Mouse (Mus musculus): ENCODE measurements around the gene Wdr59. TPM values are rescaled to one million over a fixed set of nuclear protein-coding genes. Genes with fewer than 3 reads are reported as not detected.

Wdr59 gene
- total and polyA plus RNA-seq, 3 experiments, result 3.3 to 10.5 (median 6.7) TPM

DNA sequence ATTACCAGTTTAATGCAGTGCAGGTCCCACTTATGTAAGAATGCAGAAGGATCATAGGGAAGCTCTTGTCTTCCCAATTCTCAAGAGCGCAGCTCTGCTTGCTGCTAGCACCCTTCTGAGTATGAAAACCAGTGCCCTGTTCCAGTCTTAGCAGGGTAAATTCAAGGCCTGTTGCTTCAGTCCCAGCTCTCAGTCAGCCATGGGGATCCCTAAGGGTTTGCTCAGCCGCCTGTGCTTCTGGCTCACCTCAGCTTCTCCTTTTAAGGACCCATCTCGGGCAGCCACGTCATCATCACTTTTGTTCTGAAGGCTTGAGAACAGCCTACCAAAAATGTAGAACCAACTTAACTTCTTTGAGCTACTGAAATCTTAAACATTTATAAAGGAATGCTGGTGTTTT lies 39.9 kb upstream of the Wdr59 start:
- no peaks in the 10 kb centered on the region for H3K27me3 ChIP-seq (ENCODE audit: insufficient read depth, low read length)
- TF ChIP-seq POLR2AphosphoS5 (IDR thresholded peaks at IDR 0.05; ENCODE audit: insufficient replicate concordance, low read depth, low read length) (no peak), CTCF (IDR thresholded peaks at IDR 0.05; ENCODE audit: low read depth, low read length) (no peak), TAL1 (conservative IDR thresholded peaks at IDR 0.05; ENCODE audit: low read depth, low read length) (no peak), GATA1 (IDR thresholded peaks at IDR 0.05; ENCODE audit: borderline replicate concordance, low read length) (no peak), GATA2 (IDR thresholded peaks at IDR 0.05; ENCODE audit: borderline replicate concordance, low read depth, low read length) (no peak)
- H3K36me3 ChIP-seq (replicated peaks), result peaks cover 21% of the 10 kb centered on the region
- H3K9me3 ChIP-seq (replicated peaks), result no peaks in the 10 kb centered on the region
- DNase-seq (ENCODE audit: low spot score) (no peak), ATAC-seq (ENCODE audit: extremely low read depth, insufficient number of reproducible peaks, low FRiP score, poor library complexity, severe bottlenecking) (no peak)
- peaks cover 50% of the 10 kb centered on the region for H3K4me1 ChIP-seq (ENCODE audit: insufficient read depth, low read depth, low read length)
- no peak overlapping the region for H3K4me3 ChIP-seq (ENCODE audit: low read depth, low read length)

GRCm38 (mm10) chr8:111551511-111552130 lies 29.7 kb upstream of the Wdr59 start:
- no peaks in the 10 kb centered on the region for H3K27me3 ChIP-seq (ENCODE audit: insufficient read depth, low read length)
- no peaks in the 10 kb centered on the region for H3K9me3 ChIP-seq (replicated peaks)
- ATAC-seq (ENCODE audit: extremely low read depth, insufficient number of reproducible peaks, low FRiP score, poor library complexity, severe bottlenecking) (no peak), DNase-seq (ENCODE audit: low spot score) (no peak)
- H3K4me1 ChIP-seq (ENCODE audit: insufficient read depth, low read depth, low read length), result peaks cover 33% of the 10 kb centered on the region
- TF ChIP-seq TAL1 (conservative IDR thresholded peaks at IDR 0.05; ENCODE audit: low read depth, low read length), result no peak
- TF ChIP-seq POLR2AphosphoS5 (IDR thresholded peaks at IDR 0.05; ENCODE audit: insufficient replicate concordance, low read depth, low read length), result no peak
- no peak for TF ChIP-seq CTCF (IDR thresholded peaks at IDR 0.05; ENCODE audit: low read depth, low read length)
- TF ChIP-seq GATA1 (IDR thresholded peaks at IDR 0.05; ENCODE audit: borderline replicate concordance, low read length), result no peak
- TF ChIP-seq GATA2 (IDR thresholded peaks at IDR 0.05; ENCODE audit: borderline replicate concordance, low read depth, low read length), result no peak
- peaks cover 44% of the 10 kb centered on the region for H3K36me3 ChIP-seq (replicated peaks)
- H3K4me3 ChIP-seq (ENCODE audit: low read depth, low read length), result no peak overlapping the region

- peak; percentile 48; the same call in 1 of the 2 replicates for ATAC-seq (ENCODE audit: extremely low read depth, insufficient number of reproducible peaks, low FRiP score, poor library complexity, severe bottlenecking)
- TF ChIP-seq TAL1 (conservative IDR thresholded peaks at IDR 0.05; ENCODE audit: low read depth, low read length) (peak; percentile 76), GATA2 (IDR thresholded peaks at IDR 0.05; ENCODE audit: borderline replicate concordance, low read depth, low read length) (no peak)
Measured at GRCm38 (mm10) chr8:111550002-111550870, 28.3 kb upstream of the Wdr59 start.

DNA sequence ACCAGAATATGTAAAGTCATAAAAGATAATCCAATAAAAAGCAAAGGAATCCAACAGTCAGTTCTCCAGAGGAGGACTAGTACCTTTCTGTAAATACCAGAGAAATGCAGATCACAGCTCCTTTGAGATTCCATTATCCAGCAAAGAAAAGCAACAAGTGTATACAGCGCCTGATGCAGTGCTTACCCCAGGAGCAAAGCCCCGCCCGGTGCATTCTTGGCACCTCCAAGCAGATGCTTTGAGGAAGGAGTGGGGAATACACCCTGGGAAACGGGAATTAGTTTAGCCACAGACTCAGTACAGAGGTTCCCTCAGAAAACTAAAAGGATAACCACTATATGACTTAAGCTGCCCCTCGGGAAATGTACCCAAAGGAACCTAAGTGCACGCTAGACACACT lies 26.3 kb upstream of the Wdr59 start:
- H3K9me3 ChIP-seq (replicated peaks), result 0 out of 2 replicates have a peak, but pooled peaks cover 3% of the 10 kb centered on the region
- H3K4me1 ChIP-seq (ENCODE audit: insufficient read depth, low read depth, low read length), result peaks cover 49% of the 10 kb centered on the region
- H3K4me3 ChIP-seq (ENCODE audit: low read depth, low read length), result no peak overlapping the region
- no peak for DNase-seq (ENCODE audit: low spot score)
- TF ChIP-seq GATA1 (IDR thresholded peaks at IDR 0.05; ENCODE audit: borderline replicate concordance, low read length), result no peak
- no peak for TF ChIP-seq POLR2AphosphoS5 (IDR thresholded peaks at IDR 0.05; ENCODE audit: insufficient replicate concordance, low read depth, low read length)
- TF ChIP-seq CTCF (IDR thresholded peaks at IDR 0.05; ENCODE audit: low read depth, low read length), result no peak
- TF ChIP-seq TAL1 (conservative IDR thresholded peaks at IDR 0.05; ENCODE audit: low read depth, low read length), result no peak
- TF ChIP-seq GATA2 (IDR thresholded peaks at IDR 0.05; ENCODE audit: borderline replicate concordance, low read depth, low read length), result no peak
- H3K36me3 ChIP-seq (replicated peaks), result peaks cover 47% of the 10 kb centered on the region
- ATAC-seq (ENCODE audit: extremely low read depth, insufficient number of reproducible peaks, low FRiP score, poor library complexity, severe bottlenecking), result no peak
- H3K27me3 ChIP-seq (ENCODE audit: insufficient read depth, low read length), result no peaks in the 10 kb centered on the region

More at GRCm38 (mm10) chr8:111550002-111550870, 28.3 kb upstream of the Wdr59 start:
- no peaks in the 10 kb centered on the region for H3K9me3 ChIP-seq (replicated peaks)
- H3K27me3 ChIP-seq (ENCODE audit: insufficient read depth, low read length), result no peaks in the 10 kb centered on the region
- H3K4me1 ChIP-seq (ENCODE audit: insufficient read depth, low read depth, low read length), result peaks cover 38% of the 10 kb centered on the region
- peaks cover 39% of the 10 kb centered on the region for H3K36me3 ChIP-seq (replicated peaks)
- DNase-seq (ENCODE audit: low spot score), result no peak
- no peak overlapping the region for H3K4me3 ChIP-seq (ENCODE audit: low read depth, low read length)

DNA sequence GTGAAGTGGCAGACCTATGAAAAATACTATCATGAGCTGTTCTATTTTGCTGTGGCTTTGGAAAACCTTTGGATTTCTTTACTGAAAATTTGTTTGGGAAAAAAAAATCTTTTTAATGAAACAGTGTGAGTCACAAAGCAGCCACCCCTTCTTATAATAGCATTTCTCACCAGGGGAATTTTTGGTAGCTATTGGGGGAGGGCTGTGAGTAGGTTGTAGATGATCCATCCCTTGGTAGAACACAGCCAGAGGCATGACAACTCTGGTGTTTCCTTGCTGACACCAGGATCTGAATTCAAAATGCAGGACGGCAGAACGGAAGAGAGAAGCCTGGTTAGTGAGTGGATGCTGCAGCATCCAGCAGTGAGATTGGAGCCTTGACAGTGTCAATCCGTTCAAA lies 25.3 kb upstream of the Wdr59 start:
- DNase-seq (ENCODE audit: low spot score), result no peak
- Histone ChIP-seq H3K4me3 (ENCODE audit: low read depth, low read length) (no peak overlapping the region), H3K36me3 (replicated peaks) (peaks cover 49% of the 10 kb centered on the region), H3K4me1 (ENCODE audit: insufficient read depth, low read depth, low read length) (peaks cover 51% of the 10 kb centered on the region), H3K27me3 (ENCODE audit: insufficient read depth, low read length) (no peaks in the 10 kb centered on the region), H3K9me3 (replicated peaks) (0 out of 2 replicates have a peak, but pooled peaks cover 3% of the 10 kb centered on the region)
- TF ChIP-seq GATA2 (IDR thresholded peaks at IDR 0.05; ENCODE audit: borderline replicate concordance, low read depth, low read length), result no peak
- no peak for TF ChIP-seq POLR2AphosphoS5 (IDR thresholded peaks at IDR 0.05; ENCODE audit: insufficient replicate concordance, low read depth, low read length)
- TF ChIP-seq GATA1 (IDR thresholded peaks at IDR 0.05; ENCODE audit: borderline replicate concordance, low read length), result no peak
- TF ChIP-seq CTCF (IDR thresholded peaks at IDR 0.05; ENCODE audit: low read depth, low read length), result no peak
- TF ChIP-seq TAL1 (conservative IDR thresholded peaks at IDR 0.05; ENCODE audit: low read depth, low read length), result no peak
- no peak for ATAC-seq (ENCODE audit: extremely low read depth, insufficient number of reproducible peaks, low FRiP score, poor library complexity, severe bottlenecking)

DNA sequence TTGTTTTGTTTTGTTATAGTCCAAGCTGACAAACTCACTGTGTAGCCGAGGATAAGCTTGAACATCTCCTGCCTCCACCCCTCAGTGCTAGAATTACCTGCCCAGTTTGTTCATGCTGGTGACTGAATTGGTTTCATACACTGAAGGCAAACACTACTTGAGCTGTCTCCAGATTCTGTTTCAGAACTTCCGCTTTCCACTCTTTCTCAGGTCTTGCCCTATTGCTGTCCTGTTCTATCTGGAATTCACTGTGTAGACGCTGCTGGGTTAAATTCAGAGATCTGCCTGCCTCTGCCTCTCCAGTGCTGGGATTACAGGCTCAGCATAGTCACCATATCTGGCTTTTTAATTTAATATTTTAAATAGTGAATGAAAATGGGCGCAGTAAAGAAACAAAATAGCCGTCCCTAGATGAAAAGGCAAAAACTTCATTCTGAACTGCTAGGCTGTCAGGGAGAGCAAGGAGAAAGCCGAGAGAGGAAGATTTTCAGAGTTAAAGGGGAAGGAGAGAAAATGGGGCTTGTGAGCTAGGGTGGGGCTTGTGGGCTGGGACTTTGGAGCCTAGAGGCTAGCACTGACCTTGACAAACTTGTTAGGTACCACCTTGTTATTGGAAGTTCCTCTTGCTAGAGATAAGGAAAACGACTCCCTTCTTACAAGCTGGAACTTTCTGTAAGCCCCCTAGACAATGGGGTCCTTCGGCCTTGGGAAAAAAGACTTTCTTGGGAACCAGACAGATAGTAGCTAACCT lies 23.7 kb upstream of the Wdr59 start:
- Histone ChIP-seq H3K36me3 (replicated peaks) (peaks cover 57% of the 10 kb centered on the region), H3K9me3 (replicated peaks) (0 out of 2 replicates have a peak, but pooled peaks cover 3% of the 10 kb centered on the region), H3K4me3 (ENCODE audit: low read depth, low read length) (no peak overlapping the region), H3K27me3 (ENCODE audit: insufficient read depth, low read length) (no peaks in the 10 kb centered on the region), H3K4me1 (ENCODE audit: insufficient read depth, low read depth, low read length) (peaks cover 60% of the 10 kb centered on the region)
- TF ChIP-seq TAL1 (conservative IDR thresholded peaks at IDR 0.05; ENCODE audit: low read depth, low read length) (no peak), GATA2 (IDR thresholded peaks at IDR 0.05; ENCODE audit: borderline replicate concordance, low read depth, low read length) (no peak)
- DNase-seq (ENCODE audit: low spot score) (no peak), ATAC-seq (ENCODE audit: extremely low read depth, insufficient number of reproducible peaks, low FRiP score, poor library complexity, severe bottlenecking) (no peak)

Measured in G1E (cell line).